Mouse (Mus musculus) G1E-ER4 (cell line): ENCODE data around the gene Borcs6. TPM values are rescaled to one million over a fixed set of nuclear protein-coding genes. Genes with fewer than 3 reads are reported as not detected.

Source experiments
- GATA1 ChIP-seq: IDR thresholded peaks from one replicate; pipeline ENCODE4 v1.8.0; 2012; ENCODE audit warnings: low read length, inconsistent platforms
- polyA plus RNA-seq: library from polyadenylated mRNA; stranded (reverse); fragments of >175 nt; gene quantifications from 2 replicates; pipeline ENCODE4 v1.2.3, GENCODE M21; 2012

Gene Borcs6
- polyA plus RNA-seq, 1 experiment = 25.2 TPM

- TF ChIP-seq GATA1 = no peak
Measured at GRCm38 (mm10) chr11:69099177-69099914, 39.8 kb downstream of the Borcs6 start.

DNA sequence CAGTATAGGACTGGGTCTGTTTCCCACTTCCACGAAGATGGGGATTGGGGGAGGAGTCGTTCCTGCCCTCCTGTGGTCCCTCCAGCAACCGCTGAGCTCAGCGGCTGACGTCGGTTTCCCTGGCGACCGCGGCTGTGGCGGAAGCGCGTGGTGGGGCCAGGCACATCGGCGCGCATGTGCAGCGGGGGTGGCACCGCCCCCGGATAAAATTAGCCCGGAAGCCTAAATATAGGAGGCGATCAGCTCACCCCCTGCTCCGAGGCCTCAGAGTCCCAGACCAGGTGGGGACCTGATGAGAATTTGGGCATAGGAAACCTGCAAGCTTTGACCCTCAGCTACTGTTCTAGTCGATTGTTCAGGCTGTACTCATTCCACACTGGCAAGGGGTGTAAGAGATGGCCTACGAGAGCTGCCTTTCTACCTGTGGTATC, 40.4 kb downstream of the Borcs6 start:
- TF ChIP-seq GATA1 = no peak

GRCm38 (mm10) chr11:69100639-69101360, 41.3 kb downstream of the Borcs6 start:
- TF ChIP-seq GATA1 = no peak

DNA sequence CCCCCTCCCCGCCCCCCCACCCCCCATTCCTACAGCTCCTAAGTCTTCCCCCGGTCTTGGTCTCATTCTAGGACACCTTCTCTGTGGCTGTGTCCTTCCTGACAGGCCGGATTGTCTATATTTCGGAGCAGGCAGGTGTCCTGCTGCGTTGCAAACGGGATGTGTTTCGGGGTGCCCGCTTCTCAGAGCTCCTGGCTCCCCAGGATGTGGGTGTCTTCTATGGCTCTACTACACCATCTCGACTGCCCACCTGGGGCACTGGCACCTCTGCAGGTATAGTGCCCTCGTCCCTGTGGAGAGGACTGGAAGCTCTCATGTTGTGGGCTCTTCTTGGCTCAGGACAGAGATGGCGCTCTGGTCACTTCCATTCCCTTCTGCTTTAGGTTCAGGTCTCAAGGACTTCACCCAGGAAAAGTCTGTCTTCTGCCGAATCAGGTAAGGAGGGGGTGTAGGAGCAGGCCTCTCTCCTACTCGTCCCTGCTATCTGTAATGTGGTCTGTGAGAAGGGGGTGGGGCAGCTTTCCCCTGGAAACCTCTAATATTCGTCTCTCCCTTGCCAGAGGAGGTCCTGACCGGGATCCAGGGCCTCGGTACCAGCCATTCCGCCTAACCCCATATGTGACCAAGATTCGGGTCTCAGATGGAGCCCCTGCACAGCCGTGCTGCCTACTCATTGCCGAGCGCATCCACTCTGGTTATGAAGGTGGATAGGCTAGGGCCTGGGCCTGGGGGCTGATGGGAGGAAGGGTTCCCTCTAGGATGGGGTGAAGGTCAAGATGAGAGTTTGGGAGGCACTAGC, 42.3 kb downstream of the Borcs6 start:
- no peak for TF ChIP-seq GATA1

- TF ChIP-seq GATA1 = no peak
Measured at GRCm38 (mm10) chr11:69102403-69102725, 42.8 kb downstream of the Borcs6 start.

DNA sequence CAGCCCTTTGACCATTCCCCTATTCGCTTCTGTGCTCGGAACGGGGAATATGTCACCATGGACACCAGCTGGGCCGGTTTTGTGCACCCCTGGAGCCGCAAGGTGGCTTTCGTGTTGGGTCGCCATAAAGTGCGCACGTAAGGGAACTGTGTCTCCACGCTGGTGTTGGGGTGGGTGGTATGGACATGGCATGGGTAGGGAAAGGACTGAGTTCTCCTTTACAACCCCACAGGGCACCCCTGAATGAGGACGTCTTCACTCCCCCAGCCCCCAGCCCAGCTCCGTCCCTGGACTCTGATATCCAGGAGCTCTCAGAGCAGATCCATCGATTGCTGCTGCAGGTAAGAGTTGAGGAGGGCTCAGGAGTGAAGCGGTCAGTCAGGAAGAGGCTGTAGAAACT, 43.6 kb downstream of the Borcs6 start:
- no peak for TF ChIP-seq GATA1

- TF ChIP-seq GATA1 = no peak
Measured at GRCm38 (mm10) chr11:69103531-69104435, 44.3 kb downstream of the Borcs6 start.

DNA sequence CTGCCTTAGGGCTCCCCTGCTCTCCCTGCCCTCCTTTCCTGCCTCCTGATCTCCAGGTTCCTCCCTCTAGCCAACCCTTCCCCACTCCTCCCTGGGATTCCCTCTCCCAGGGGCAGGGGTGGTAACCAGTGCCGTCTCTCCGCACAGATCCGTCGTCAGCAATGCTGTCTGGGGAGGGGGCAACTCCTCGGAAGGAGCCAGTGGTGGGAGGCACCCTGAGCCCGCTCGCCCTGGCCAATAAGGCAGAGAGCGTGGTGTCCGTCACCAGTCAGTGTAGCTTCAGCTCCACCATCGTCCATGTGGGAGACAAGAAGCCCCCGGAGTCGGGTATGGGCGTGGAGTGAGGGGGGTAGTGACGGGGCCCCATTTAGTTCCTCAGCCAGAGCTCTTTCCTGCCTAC, 45.0 kb downstream of the Borcs6 start:
- TF ChIP-seq GATA1 = no peak

- no peak for TF ChIP-seq GATA1
Measured at GRCm38 (mm10) chr11:69105227-69105626, 45.7 kb downstream of the Borcs6 start.

GRCm38 (mm10) chr11:69105796-69106195, 46.3 kb downstream of the Borcs6 start:
- no peak for TF ChIP-seq GATA1

DNA sequence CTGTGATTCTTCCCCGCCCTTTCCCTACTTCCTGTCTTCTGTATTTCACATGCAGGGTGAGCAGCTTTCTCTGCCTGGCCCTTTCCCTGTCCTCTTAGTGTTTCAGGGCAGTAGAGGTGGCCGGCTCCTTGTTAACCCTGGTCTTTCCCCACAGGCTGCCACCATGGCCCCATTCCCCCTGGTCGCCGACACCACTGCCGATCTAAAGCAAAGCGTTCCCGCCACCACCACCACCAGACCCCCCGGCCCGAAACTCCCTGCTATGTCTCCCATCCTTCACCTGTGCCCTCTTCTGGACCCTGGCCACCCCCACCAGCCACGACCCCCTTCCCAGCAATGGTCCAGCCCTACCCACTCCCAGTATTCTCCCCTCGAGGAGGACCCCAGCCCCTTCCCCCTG, 46.8 kb downstream of the Borcs6 start:
- TF ChIP-seq GATA1 = no peak

DNA sequence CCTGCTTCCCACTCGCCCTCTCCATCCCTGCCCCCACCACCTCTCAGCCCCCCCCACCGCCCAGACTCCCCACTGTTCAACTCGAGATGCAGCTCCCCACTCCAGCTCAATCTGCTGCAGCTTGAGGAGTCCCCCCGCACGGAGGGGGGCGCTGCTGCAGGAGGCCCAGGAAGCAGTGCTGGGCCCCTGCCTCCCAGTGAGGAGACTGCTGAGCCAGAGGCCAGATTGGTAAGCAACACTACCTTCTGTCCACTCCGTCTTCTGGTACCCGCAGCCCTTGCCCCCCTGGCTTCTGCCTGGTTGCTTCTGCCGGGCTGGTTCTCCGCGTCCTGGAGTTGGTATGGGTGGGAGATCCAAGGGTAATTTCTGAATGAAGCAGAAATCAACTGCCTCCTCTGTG, 47.3 kb downstream of the Borcs6 start:
- TF ChIP-seq GATA1 = no peak

GRCm38 (mm10) chr11:69107676-69108075, 48.2 kb downstream of the Borcs6 start:
- TF ChIP-seq GATA1 = no peak

GRCm38 (mm10) chr11:69108223-69108622, 48.7 kb downstream of the Borcs6 start:
- TF ChIP-seq GATA1 = no peak
